Mouse (Mus musculus) hematopoietic stem cell, adult 5-6 weeks (primary cell): ENCODE measurements around the gene Nicn1. TPM values are rescaled to one million over a fixed set of nuclear protein-coding genes. Genes with fewer than 3 reads are reported as not detected.

Experiments used
- ATAC-seq, 2 experiments: fragments of 125-278 bp in 1 of 2; replicated peaks in 1 of 2; 2 replicates each; pipeline ENCODE4 v1.8.0; 2016 to 2017; ENCODE audit warnings: inconsistent platforms in 2 of 2, mild to moderate bottlenecking in 2 of 2, moderate number of reproducible peaks in 2 of 2, low read depth in 1 of 2, moderate TSS enrichment in 1 of 2; ENCODE audit not compliant: low FRiP score in 2 of 2, poor library complexity in 2 of 2, severe bottlenecking in 2 of 2, insufficient read depth in 1 of 2, low TSS enrichment in 1 of 2
- total RNA-seq: library from RNA; stranded (forward); fragments of 172-1452, 232-1000 nt; gene quantifications from 2 replicates; pipeline ENCODE4 v1.2.3, GENCODE M21; 2017

The Nicn1 gene
- total RNA-seq, 1 experiment from 2014 or later = 7.0 TPM

- ATAC-seq = no peak
Observed at GRCm38 (mm10) chr9:108344471-108344870, 54.2 kb downstream of the Nicn1 start.

Other genes starting within 250 kb of the Nicn1 start
- 10.8 and 16.2 TPM in 2 replicates for gene Gmppb, start 241.2 kb upstream of the Nicn1 start, total RNA-seq
- 1.9 and 3.4 TPM in 2 replicates for gene Amigo3, start 237.3 kb upstream of the Nicn1 start, total RNA-seq
- gene Mst1, start 210.0 kb upstream of the Nicn1 start, total RNA-seq = not detected in 2 replicates
- 35.1 and 40.5 TPM in 2 replicates for gene Rnf123, start 207.1 kb upstream of the Nicn1 start, total RNA-seq
- gene Apeh, start 195.8 kb upstream of the Nicn1 start, total RNA-seq = 90.6 and 109 TPM in 2 replicates
- gene Bsn, start 100.0 kb upstream of the Nicn1 start, total RNA-seq = 2.7 and 3.6 TPM in 2 replicates
- gene Dag1, start 26.5 kb upstream of the Nicn1 start, total RNA-seq = 9.8 and 14.1 TPM in 2 replicates
- 1.4 and 1.6 TPM in 2 replicates for gene Amt, start 6.4 kb downstream of the Nicn1 start, total RNA-seq
- gene Rhoa, start 15.7 kb downstream of the Nicn1 start, total RNA-seq = 251 and 320 TPM in 2 replicates
- 8.5 and 9.7 TPM in 2 replicates for gene Tcta, start 15.7 kb downstream of the Nicn1 start, total RNA-seq
- gene Gpx1, start 48.5 kb downstream of the Nicn1 start, total RNA-seq = 711 and 1,132 TPM in 2 replicates
- 54.7 and 65.7 TPM in 2 replicates for gene Usp4, start 57.4 kb downstream of the Nicn1 start, total RNA-seq
- 1.3 and 2.9 TPM in 2 replicates for gene 1700102P08Rik, start 102.4 kb downstream of the Nicn1 start, total RNA-seq
- gene Ccdc36, start 138.1 kb downstream of the Nicn1 start, total RNA-seq = 0.69 and 1.7 TPM in 2 replicates
- gene BC048562, start 146.1 kb downstream of the Nicn1 start, total RNA-seq = not detected in 2 replicates
- 13.4 and 13.8 TPM in 2 replicates for gene Ccdc71, start 170.1 kb downstream of the Nicn1 start, total RNA-seq
- gene Klhdc8b, start 171.2 kb downstream of the Nicn1 start, total RNA-seq = 12.1 and 18.6 TPM in 2 replicates
- gene Lamb2, start 189.3 kb downstream of the Nicn1 start, total RNA-seq = 1.8 and 6.4 TPM in 2 replicates
- 73.6 and 74.6 TPM in 2 replicates for gene Usp19, start 200.2 kb downstream of the Nicn1 start, total RNA-seq
- 150 and 153 TPM in 2 replicates for gene Qars, start 217.3 kb downstream of the Nicn1 start, total RNA-seq
- gene Qrich1, start 226.4 kb downstream of the Nicn1 start, total RNA-seq = 144 and 193 TPM in 2 replicates